ENCODE assay signal across 18 mouse cellular contexts in the genomic region with DNA sequence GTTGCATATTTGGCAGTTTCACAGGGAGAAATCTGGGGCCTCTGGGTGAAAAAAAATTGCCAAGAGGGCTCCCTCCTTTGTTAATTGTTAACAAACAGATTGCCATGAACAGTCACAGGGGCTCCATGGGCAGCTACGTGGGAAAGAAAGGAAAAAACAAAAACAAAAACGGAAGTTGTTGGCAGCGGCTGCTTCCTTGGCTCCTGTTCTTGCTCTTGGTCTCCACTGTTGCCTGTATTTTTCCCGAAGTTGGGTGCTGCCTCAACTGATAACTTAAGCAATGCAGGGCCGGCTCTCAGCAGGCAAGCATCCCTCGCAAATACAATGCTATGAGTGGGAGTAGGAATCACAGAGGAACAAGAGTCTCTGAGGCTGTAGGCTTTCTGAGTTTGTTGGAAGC.
A peak's percentile ranks its signal among the peaks of the same experiment; 100 is the strongest.
DNase-seq lines count a peak whose midpoint lies in the region; ATAC-seq and TF ChIP-seq lines count a peak whose summit lies in the region.
"Had no signal": no experiment of that assay in that cellular context is flagged by ENCODE, and none has a peak within 500 bp of the region (broad histone marks: within the 10 kb centered on the region; RNA-seq: fewer than 3 reads in every experiment).

No protein-coding gene starts in this region.

- H3K27ac ChIP-seq in heart, postnatal 0 days (ENCODE audit: low read depth), result peak overlapping the region; percentile 34; the same call in 1 of the 2 replicates
- H3K27ac ChIP-seq: forebrain, embryonic 13.5 days; hindbrain, embryonic 15.5 days; layer of hippocampus, adult 2 months; liver, embryonic 14.5 days; midbrain, embryonic 15.5 days had no signal

- H3K27me3 ChIP-seq in heart, postnatal 0 days (ENCODE audit: control insufficient read depth, insufficient read depth, low read length), result no peaks in the 10 kb centered on the region
- H3K27me3 ChIP-seq: forebrain, embryonic 13.5 days; hindbrain, embryonic 15.5 days; midbrain, embryonic 15.5 days had no signal

- no peak for TF ChIP-seq CTCF in heart, postnatal 0 days (IDR thresholded peaks at IDR 0.05; ENCODE audit: low read depth)

- DNase-seq in frontal cortex, postnatal 25 days (ENCODE audit: low spot score in 2 of 2), result no peak
- no peak for DNase-seq in heart, postnatal 0 days (ENCODE audit: low spot score)
- DNase-seq in heart, postnatal 4 days, result no peak
- peak; percentile 7 for DNase-seq in ovary, postnatal 14 days (ENCODE audit: low spot score)
- no peak for DNase-seq in ovary, postnatal 10 days (ENCODE audit: low spot score)
- DNase-seq in testis, postnatal 14 days (ENCODE audit: low spot score), result peak; percentile 11
- no peak for DNase-seq in embryo, embryonic 9.5 days (ENCODE audit: extremely low spot score)
- DNase-seq: B cell, adult 2 months; kidney, adult 11 months had no signal

- no peak overlapping the region for H3K4me3 ChIP-seq in heart, postnatal 0 days (ENCODE audit: low read depth, low read length)
- H3K4me3 ChIP-seq: forebrain, embryonic 13.5 days; hindbrain, embryonic 15.5 days; layer of hippocampus, adult 2 months; megakaryocyte, embryonic 14.5 days; midbrain, embryonic 15.5 days had no signal

- H3K9ac ChIP-seq in heart, postnatal 0 days (replicated peaks; ENCODE audit: low read depth, low read length), result no peak overlapping the region
- H3K9ac ChIP-seq: forebrain, embryonic 13.5 days; hindbrain, embryonic 15.5 days; liver, embryonic 14.5 days; midbrain, embryonic 15.5 days had no signal

- no peak for TF ChIP-seq EP300 in heart, postnatal 0 days (IDR thresholded peaks at IDR 0.05; ENCODE audit: low read depth)

- H3K9me3 ChIP-seq in heart, postnatal 0 days (replicated peaks; ENCODE audit: control insufficient read depth, low read length), result no peaks in the 10 kb centered on the region
- H3K9me3 ChIP-seq: forebrain, embryonic 13.5 days; hindbrain, embryonic 15.5 days; megakaryocyte, embryonic 14.5 days; midbrain, embryonic 15.5 days had no signal

- peak; percentile 80 for ATAC-seq in frontal cortex, adult (ENCODE audit: low TSS enrichment)
- ATAC-seq in heart, postnatal 0 days (ENCODE audit: insufficient read depth, low read depth), result no peak
- ATAC-seq: activated CD4-positive, CD25-positive, alpha-beta regulatory T cell, adult 4 months; forebrain, embryonic 13.5 days; lung, postnatal 0 days; midbrain, embryonic 15.5 days had no signal

- WGBS in heart, postnatal 0 days, result 46% methylated on average over 6 of the region's 6 CpGs

- H3K36me3 ChIP-seq in heart, postnatal 0 days (replicated peaks; ENCODE audit: control insufficient read depth, insufficient read depth, low read length), result no peaks in the 10 kb centered on the region
- H3K36me3 ChIP-seq: hindbrain, embryonic 15.5 days; midbrain, embryonic 15.5 days had no signal

- H3K4me1 ChIP-seq in heart, postnatal 0 days (ENCODE audit: control insufficient read depth, insufficient read depth), result no peaks in the 10 kb centered on the region
- H3K4me1 ChIP-seq: forebrain, embryonic 13.5 days; hindbrain, embryonic 15.5 days; midbrain, embryonic 15.5 days had no signal

- no peak overlapping the region for H3K4me2 ChIP-seq in heart, postnatal 0 days (ENCODE audit: low read depth, low read length)
- H3K4me2 ChIP-seq: forebrain, embryonic 13.5 days; hindbrain, embryonic 15.5 days; midbrain, embryonic 15.5 days had no signal

Comparison
In these comparisons a context has a peak if more than half of its experiments do, and no peak if none do; other contexts are left out.
1. DNase-seq: peak in ovary, postnatal 14 days (single experiment) and testis, postnatal 14 days (single experiment); none in frontal cortex, postnatal 25 days (0 of 2), heart, postnatal 0 days (single experiment), heart, postnatal 4 days (single experiment), ovary, postnatal 10 days (single experiment) and embryo, embryonic 9.5 days (single experiment).